Mouse (Mus musculus) skeletal muscle tissue, adult 2 months (tissue): Measurements from ENCODE around the gene Med31.
"Not testable (repeated sequence)": the region's sequence is repeated elsewhere in the genome, so short reads cannot be mapped to it uniquely, and the experiment has no call there.

ENCODE experiments used
- DNase-seq: peaks from one replicate; pipeline ENCODE4 v3.0.0-alpha.2; 2012; ENCODE audit warnings: low read depth, low spot score

Gene Med31

GRCm38 (mm10) chr11:72203440-72203839 lies 12.0 kb downstream of the Med31 start:
- DNase-seq: no peak

GRCm38 (mm10) chr11:72196506-72196905 lies 18.9 kb downstream of the Med31 start:
- DNase-seq: no peak

- DNase-seq: no peak
Measured at GRCm38 (mm10) chr11:72194259-72194658, 21.1 kb downstream of the Med31 start.

- DNase-seq: no peak
Measured at GRCm38 (mm10) chr11:72190857-72191256, 24.5 kb downstream of the Med31 start.

- no peak for DNase-seq
Measured at GRCm38 (mm10) chr11:72184252-72184651, 31.1 kb downstream of the Med31 start.

- DNase-seq: no peak
Measured at GRCm38 (mm10) chr11:72181136-72181535, 34.3 kb downstream of the Med31 start.

- DNase-seq: no peak
Measured at GRCm38 (mm10) chr11:72180556-72180955, 34.8 kb downstream of the Med31 start.

- DNase-seq: no peak
Measured at GRCm38 (mm10) chr11:72176553-72176952, 38.8 kb downstream of the Med31 start.

- no peak for DNase-seq
Measured at GRCm38 (mm10) chr11:72175966-72176365, 39.4 kb downstream of the Med31 start.

GRCm38 (mm10) chr11:72174721-72175120 lies 40.7 kb downstream of the Med31 start:
- DNase-seq: no peak

- DNase-seq: no peak
Measured at GRCm38 (mm10) chr11:72173506-72173905, 41.9 kb downstream of the Med31 start.

GRCm38 (mm10) chr11:72171906-72172305 lies 43.5 kb downstream of the Med31 start:
- DNase-seq: not testable (repeated sequence)

- DNase-seq: no peak
Measured at GRCm38 (mm10) chr11:72169871-72170270, 45.5 kb downstream of the Med31 start.

GRCm38 (mm10) chr11:72163198-72163597 lies 52.2 kb downstream of the Med31 start:
- no peak for DNase-seq
